Mouse (Mus musculus): ENCODE data around the gene Colca2.

The Colca2 gene

GRCm38 (mm10) chr9:51278500-51279381 is at the start of gene Colca2:
Gene Colca2 (minus strand): TSS chr9:51278569.
- DNase-seq: peak; percentile 27 to 38

- DNase-seq: no peak
These were observed 49.2 kb upstream of the Colca2 start for GRCm38 (mm10) chr9:51327555-51327903.

GRCm38 (mm10) chr9:51326619-51327554 is 48.5 kb upstream of the Colca2 start:
- DNase-seq: no peak

GRCm38 (mm10) chr9:51324406-51325065 is 46.2 kb upstream of the Colca2 start:
- no peak for DNase-seq

GRCm38 (mm10) chr9:51320096-51320495 is 41.7 kb upstream of the Colca2 start:
- DNase-seq: no peak

- no peak for DNase-seq
These were observed 39.9 kb upstream of the Colca2 start for GRCm38 (mm10) chr9:51318246-51318645.

GRCm38 (mm10) chr9:51317322-51317721 is 39.0 kb upstream of the Colca2 start:
- no peak for DNase-seq

GRCm38 (mm10) chr9:51315402-51316063 is 37.2 kb upstream of the Colca2 start:
- no peak for DNase-seq

GRCm38 (mm10) chr9:51312554-51313317 is 34.4 kb upstream of the Colca2 start:
- DNase-seq: no peak

- DNase-seq: no peak
These were observed 32.1 kb upstream of the Colca2 start for GRCm38 (mm10) chr9:51310515-51310914.

- DNase-seq: no peak
These were observed 28.0 kb upstream of the Colca2 start for GRCm38 (mm10) chr9:51306351-51306750.

- DNase-seq: no peak
These were observed 26.8 kb upstream of the Colca2 start for GRCm38 (mm10) chr9:51305146-51305545.

- no peak for DNase-seq
These were observed 25.6 kb upstream of the Colca2 start for GRCm38 (mm10) chr9:51303980-51304379.

- DNase-seq: no peak
These were observed 15.2 kb upstream of the Colca2 start for GRCm38 (mm10) chr9:51293541-51293940.

- peak; percentile 71 to 84 for DNase-seq
These were observed 14.3 kb upstream of the Colca2 start for GRCm38 (mm10) chr9:51292674-51293073.

- no peak for DNase-seq
These were observed 12.6 kb upstream of the Colca2 start for GRCm38 (mm10) chr9:51290980-51291379.

GRCm38 (mm10) chr9:51286079-51286478 is 7.7 kb upstream of the Colca2 start:
- no peak for DNase-seq

- no peak for DNase-seq
These were observed 403 bp downstream of the Colca2 start for GRCm38 (mm10) chr9:51277834-51278498.

GRCm38 (mm10) chr9:51274678-51275077 is 3.7 kb downstream of the Colca2 start:
- no peak for DNase-seq

- no peak for DNase-seq
These were observed 4.7 kb downstream of the Colca2 start for GRCm38 (mm10) chr9:51273581-51274154.

- DNase-seq: no peak
These were observed 6.3 kb downstream of the Colca2 start for GRCm38 (mm10) chr9:51272102-51272501.
